Mouse (Mus musculus) liver, adult 10 weeks (tissue): ENCODE results near the gene Pon3. TPM values are rescaled to one million over a fixed set of nuclear protein-coding genes. Genes with fewer than 3 reads are reported as not detected.

Experiments used
- polyA plus RNA-seq: library from polyadenylated mRNA; stranded (reverse); fragments of 350-450 nt; fragmentation: Illumina TruSeq; extraction: RNeasy Lipid Tissue Mini Kit (QIAGEN cat#74804); gene quantifications from one replicate; pipeline ENCODE4 v1.2.3, GENCODE M21; 2014; ENCODE audit warnings: low read depth, low replicate concordance

Gene Pon3
- 153 TPM for polyA plus RNA-seq

GRCm38 (mm10) chr6:5255722-5256451, at the start of gene Pon3:
Pon3 (minus strand) TSS chr6:5256286.

GRCm38 (mm10) chr6:5298092-5298554, 42.0 kb upstream of the Pon3 start, which contains the start of gene Pon2:
Pon2 (minus strand) TSS chr6:5298455.

GRCm38 (mm10) chr6:5193693-5194092, 62.4 kb downstream of the Pon3 start, which contains the start of gene Pon1:
Pon1 (minus strand) TSS chr6:5193946.

Other genes starting within 250 kb of the Pon3 start
- gene Pon1, start 62.3 kb downstream of the Pon3 start, polyA plus RNA-seq: 4,513 TPM
- gene Pon2, start 42.2 kb upstream of the Pon3 start, polyA plus RNA-seq: 54.0 TPM
- gene Asb4, start 127.1 kb upstream of the Pon3 start, polyA plus RNA-seq: 0.50 TPM
- gene Pdk4, start 240.0 kb upstream of the Pon3 start, polyA plus RNA-seq: 28.0 TPM